Mouse (Mus musculus): ENCODE measurements around the gene Srebf2.

DNA sequence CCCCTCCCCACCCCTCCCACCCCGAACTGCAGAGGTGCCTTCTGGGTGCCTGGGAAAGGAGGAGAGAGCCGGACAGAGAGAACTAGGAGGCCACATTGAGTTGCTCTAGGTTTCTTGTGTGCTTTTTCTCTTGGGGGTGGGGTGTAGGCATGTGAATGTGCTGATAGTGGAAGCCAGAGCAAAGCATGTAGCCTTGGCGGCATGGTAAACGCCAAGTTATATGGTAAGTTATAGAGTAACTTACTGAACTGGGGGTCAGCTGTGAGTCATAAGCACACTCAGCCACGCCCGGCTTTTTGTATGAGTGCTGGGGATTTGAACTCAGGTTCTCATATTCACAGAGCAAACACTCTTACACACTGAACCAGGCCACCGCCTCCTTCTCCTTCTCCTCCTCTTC lies 17.5 kb downstream of the Srebf2 start:
- no peak for TF ChIP-seq NANOG (IDR thresholded peaks at IDR 0.05; ENCODE audit: borderline replicate concordance, low read length)
- TF ChIP-seq CTCF (conservative IDR thresholded peaks at IDR 0.05; ENCODE audit: low read length): no peak
- no peak for TF ChIP-seq POU5F1 (IDR thresholded peaks at IDR 0.05; ENCODE audit: borderline replicate concordance, low read length)
